Mouse (Mus musculus) forebrain, embryonic 14.5 days (tissue): Measurements from ENCODE around the gene Hspa12b. TPM values are rescaled to one million over a fixed set of nuclear protein-coding genes. Genes with fewer than 3 reads are reported as not detected.

Experiments used
- ATAC-seq: fragments of 200-750 bp; cut with Nextera tagmentation; 2 replicates; pipeline ENCODE4 v1.8.0; 2017; ENCODE audit warnings: mild to moderate bottlenecking, moderate library complexity
- DNase-seq: peaks from one replicate; pipeline ENCODE4 v3.0.0-alpha.2; 2015; ENCODE audit warnings: low spot score
- H3K27ac ChIP-seq: fragments of 300-500 bp; sonication (generic); 2 replicates; pipeline ENCODE4 v1.5.1; 2014; ENCODE audit warnings: low read depth, mild to moderate bottlenecking, control low read depth, low read length, moderate library complexity
- H3K27me3 ChIP-seq: fragments of 300-500 bp; sonication (generic); replicated peaks from 2 replicates; pipeline ENCODE4 v1.6.1; 2014; ENCODE audit warnings: low read length, control low read depth, mixed read lengths; ENCODE audit not compliant: control insufficient read depth, insufficient read depth
- H3K36me3 ChIP-seq: fragments of 300-500 bp; sonication (generic); 2 replicates; pipeline ENCODE4 v1.6.1; 2014; ENCODE audit warnings: low read length, control low read depth; ENCODE audit not compliant: control insufficient read depth, insufficient read depth
- H3K4me1 ChIP-seq: fragments of 300-500 bp; sonication (generic); 2 replicates; pipeline ENCODE4 v1.6.1; 2014; ENCODE audit warnings: antibody characterized with exemption, low read length, control low read depth; ENCODE audit not compliant: control insufficient read depth, insufficient read depth
- H3K4me2 ChIP-seq: fragments of 300-500 bp; sonication (generic); 2 replicates; pipeline ENCODE4 v1.6.1; 2014; ENCODE audit warnings: mild to moderate bottlenecking, control low read depth, low read length
- H3K4me3 ChIP-seq: fragments of 300-500 bp; sonication (generic); 2 replicates; pipeline ENCODE4 v1.5.1; 2014; ENCODE audit warnings: low read depth, low read length, control low read depth
- H3K9ac ChIP-seq: fragments of 300-500 bp; sonication (generic); 2 replicates; pipeline ENCODE4 v1.6.1; 2014; ENCODE audit warnings: mild to moderate bottlenecking, low read length, control low read depth, moderate library complexity
- H3K9me3 ChIP-seq: fragments of 300-500 bp; sonication (generic); replicated peaks from 2 replicates; pipeline ENCODE4 v1.6.1; 2016; ENCODE audit warnings: low read length, control low read depth, mixed read lengths; ENCODE audit not compliant: control insufficient read depth
- WGBS: fragments of 180-500 bp; shearing (Covaris S2); extraction: QIAGEN DNeasy Blood & Tissue Kit; methylation state at CpG from one replicate; pipeline ENCODE4 v1.1.7; 2014; 5-methylcytosine and 5-hydroxymethylcytosine counted together
- polyA plus RNA-seq: library from polyadenylated mRNA; unstranded; fragments of >200 nt; fragmentation: Nextera tagmentation; extraction: Ambion mirVana; gene quantifications from 2 replicates; pipeline ENCODE4 v1.2.1, GENCODE M21; 2014

Hspa12b gene
- polyA plus RNA-seq, 1 experiment from 2014 or later: 1.6 TPM

- peaks cover 7% of the 10 kb centered on the region; the same call in 1 of the 2 replicates for H3K36me3 ChIP-seq
- peaks cover 12% of the 10 kb centered on the region; the same call in 1 of the 2 replicates for H3K4me1 ChIP-seq
- 27% methylated on average over 9 of the region's 9 CpGs for WGBS
- H3K9me3 ChIP-seq: no peaks in the 10 kb centered on the region
- H3K4me3 ChIP-seq: no peak overlapping the region
- H3K4me2 ChIP-seq: no peak overlapping the region
- H3K27ac ChIP-seq: no peak overlapping the region
- DNase-seq (no peak), ATAC-seq (no peak)
- peaks cover 12% of the 10 kb centered on the region for H3K27me3 ChIP-seq
- H3K9ac ChIP-seq: no peak overlapping the region; the same call in 1 of the 2 replicates
Observed at GRCm38 (mm10) chr2:131170936-131171335, 43.9 kb downstream of the Hspa12b start.

DNA sequence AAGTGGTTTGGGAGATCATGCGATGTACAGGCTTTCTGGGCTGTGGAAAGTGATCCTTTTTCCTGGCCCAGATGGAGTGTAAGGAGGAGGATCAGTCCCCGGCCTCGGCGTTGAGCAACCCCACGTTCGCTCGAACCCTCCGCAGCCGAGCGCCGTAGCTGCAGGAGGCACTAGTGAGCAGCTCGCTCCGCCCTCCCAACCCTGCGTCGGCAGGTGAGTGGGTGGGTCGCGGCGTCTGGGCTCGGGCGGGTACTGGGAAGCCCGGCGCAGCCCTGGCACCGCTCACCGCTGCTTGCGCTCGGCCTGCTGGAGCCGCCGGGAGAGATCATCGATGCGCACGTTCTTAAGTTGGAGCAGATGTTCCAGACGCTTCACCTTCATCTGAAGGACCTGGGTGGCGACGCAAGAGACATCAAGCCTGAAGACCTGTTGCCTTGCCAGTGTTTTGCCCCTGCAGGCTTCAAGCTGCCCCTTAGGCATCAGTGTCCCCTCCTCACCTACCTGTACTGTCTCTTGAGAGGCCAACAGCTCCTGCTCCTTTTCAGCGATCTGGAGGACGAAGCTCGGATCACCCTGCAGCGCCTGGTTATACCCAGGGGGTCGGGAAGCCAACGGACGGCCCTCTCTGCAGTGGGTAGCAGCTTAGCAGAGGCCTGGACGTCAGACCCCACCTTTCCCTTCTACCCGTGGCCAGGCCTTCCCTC, 44.5 kb downstream of the Hspa12b start:
- peaks cover 15% of the 10 kb centered on the region for H3K4me1 ChIP-seq
- H3K9ac ChIP-seq: no peak overlapping the region; the same call in 1 of the 2 replicates
- ATAC-seq (no peak), DNase-seq (no peak)
- H3K9me3 ChIP-seq: no peaks in the 10 kb centered on the region
- H3K36me3 ChIP-seq: peaks cover 9% of the 10 kb centered on the region
- no peak overlapping the region for H3K4me3 ChIP-seq
- 10% methylated on average over 43 of the region's 43 CpGs for WGBS
- H3K27ac ChIP-seq: no peak overlapping the region
- H3K27me3 ChIP-seq: peaks cover 12% of the 10 kb centered on the region
- no peak overlapping the region for H3K4me2 ChIP-seq

- ATAC-seq: no peak
- no peak for DNase-seq
- no peaks in the 10 kb centered on the region for H3K9me3 ChIP-seq
- no peak overlapping the region for H3K27ac ChIP-seq
- H3K9ac ChIP-seq: no peak overlapping the region
- WGBS: 46% methylated on average over 9 of the region's 9 CpGs
- peaks cover 23% of the 10 kb centered on the region for H3K4me1 ChIP-seq
- H3K27me3 ChIP-seq: peaks cover 12% of the 10 kb centered on the region
- no peak overlapping the region for H3K4me2 ChIP-seq
- no peak overlapping the region for H3K4me3 ChIP-seq
- H3K36me3 ChIP-seq: peaks cover 17% of the 10 kb centered on the region
Observed at GRCm38 (mm10) chr2:131172322-131172721, 45.2 kb downstream of the Hspa12b start.

GRCm38 (mm10) chr2:131174700-131175099, 47.6 kb downstream of the Hspa12b start:
- Histone ChIP-seq H3K4me2 (peak overlapping the region; percentile 75), H3K4me3 (peak overlapping the region; percentile 35), H3K9me3 (no peaks in the 10 kb centered on the region), H3K27me3 (peaks cover 12% of the 10 kb centered on the region), H3K4me1 (peaks cover 36% of the 10 kb centered on the region), H3K36me3 (peaks cover 17% of the 10 kb centered on the region), H3K9ac (0 out of 2 replicates have a peak overlapping the region, but pooled peaks have one; percentile 17), H3K27ac (no peak overlapping the region)
- WGBS: 8% methylated on average over 11 of the region's 11 CpGs
- DNase-seq (peak; percentile 96), ATAC-seq (peak; percentile 69)

DNA sequence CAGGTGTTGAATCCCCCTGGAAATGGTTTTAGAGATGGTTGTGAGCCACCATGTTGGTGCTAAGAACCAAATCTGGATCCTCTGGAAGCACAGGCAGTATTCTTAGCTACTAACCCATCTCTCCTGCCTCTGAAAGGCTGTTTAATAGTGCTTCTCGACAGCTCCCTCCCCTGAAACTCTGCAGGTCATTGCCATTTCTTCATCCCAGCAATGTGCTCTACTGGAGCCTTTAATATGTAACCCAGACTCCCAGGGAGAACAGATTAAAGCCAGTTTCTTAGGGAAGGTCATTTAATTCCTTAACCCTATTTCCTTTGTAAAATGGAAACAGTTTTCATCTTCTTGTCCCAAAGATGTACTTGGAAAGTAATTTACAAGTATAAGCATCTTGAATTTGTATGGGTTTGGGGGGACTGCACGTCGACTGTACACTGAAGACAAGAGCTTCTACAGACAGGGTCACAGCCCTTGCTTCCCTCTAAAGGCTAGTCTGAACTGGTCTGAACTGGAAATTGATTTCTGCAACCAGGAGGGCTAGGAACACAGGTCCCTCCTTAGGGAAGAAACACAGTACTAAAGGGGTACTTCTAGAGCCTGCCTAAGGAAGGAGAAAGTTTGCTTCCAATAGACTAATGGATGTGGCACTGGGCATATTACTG, 48.3 kb downstream of the Hspa12b start:
- peaks cover 36% of the 10 kb centered on the region for H3K4me1 ChIP-seq
- H3K36me3 ChIP-seq: peaks cover 17% of the 10 kb centered on the region
- no peak overlapping the region for H3K4me2 ChIP-seq
- 69% methylated on average over 3 of the region's 3 CpGs for WGBS
- no peak for DNase-seq
- ATAC-seq: no peak
- peaks cover 12% of the 10 kb centered on the region for H3K27me3 ChIP-seq
- H3K9ac ChIP-seq: no peak overlapping the region
- H3K4me3 ChIP-seq: no peak overlapping the region
- H3K27ac ChIP-seq: no peak overlapping the region
- no peaks in the 10 kb centered on the region for H3K9me3 ChIP-seq

- no peak for ATAC-seq
- Histone ChIP-seq H3K9ac (no peak overlapping the region), H3K4me1 (peaks cover 36% of the 10 kb centered on the region), H3K9me3 (no peaks in the 10 kb centered on the region), H3K27ac (no peak overlapping the region), H3K27me3 (peaks cover 12% of the 10 kb centered on the region), H3K4me2 (no peak overlapping the region), H3K36me3 (peaks cover 14% of the 10 kb centered on the region), H3K4me3 (no peak overlapping the region)
- no peak for DNase-seq
- WGBS: 88% methylated on average over 1 of the region's 1 CpGs
Observed at GRCm38 (mm10) chr2:131175945-131176309, 48.8 kb downstream of the Hspa12b start.

DNA sequence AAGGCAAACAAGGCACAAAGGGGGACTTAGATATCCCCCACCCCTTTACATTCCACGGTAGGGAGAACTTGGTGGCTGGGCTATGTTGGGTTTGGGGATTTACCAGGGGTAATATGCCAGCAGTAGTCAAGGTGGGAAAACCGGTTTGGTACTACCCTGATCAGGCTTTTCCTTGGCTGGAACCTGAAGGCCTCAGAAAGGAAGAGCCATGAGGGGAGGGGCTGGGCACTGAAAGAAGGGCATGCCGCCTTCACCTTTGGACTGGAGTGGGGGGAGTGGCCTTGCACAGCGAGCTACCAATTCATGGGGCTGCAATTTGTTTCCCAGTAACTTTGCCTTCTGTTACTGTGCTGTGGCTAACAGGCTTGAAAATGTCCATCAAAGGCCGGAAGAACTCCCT, 49.4 kb downstream of the Hspa12b start:
- Histone ChIP-seq H3K4me1 (peaks cover 36% of the 10 kb centered on the region), H3K9ac (no peak overlapping the region; the same call in 1 of the 2 replicates), H3K4me3 (0 out of 2 replicates have a peak overlapping the region, but pooled peaks have one; percentile 10), H3K27ac (no peak overlapping the region), H3K4me2 (peak overlapping the region; percentile 69; the same call in 1 of the 2 replicates), H3K9me3 (no peaks in the 10 kb centered on the region), H3K27me3 (peaks cover 11% of the 10 kb centered on the region), H3K36me3 (peaks cover 14% of the 10 kb centered on the region)
- DNase-seq: no peak
- no peak for ATAC-seq
- WGBS: 67% methylated on average over 5 of the region's 5 CpGs

- Histone ChIP-seq H3K4me3 (peak overlapping the region; percentile 91), H3K9ac (peak overlapping the region; percentile 51), H3K36me3 (peaks cover 11% of the 10 kb centered on the region), H3K4me2 (peak overlapping the region; percentile 69), H3K27ac (no peak overlapping the region), H3K27me3 (no peaks in the 10 kb centered on the region), H3K4me1 (peaks cover 36% of the 10 kb centered on the region), H3K9me3 (no peaks in the 10 kb centered on the region)
- DNase-seq (no peak), ATAC-seq (no peak)
- 88% methylated on average over 9 of the region's 9 CpGs for WGBS
Observed at GRCm38 (mm10) chr2:131177932-131178331, 50.9 kb downstream of the Hspa12b start.

DNA sequence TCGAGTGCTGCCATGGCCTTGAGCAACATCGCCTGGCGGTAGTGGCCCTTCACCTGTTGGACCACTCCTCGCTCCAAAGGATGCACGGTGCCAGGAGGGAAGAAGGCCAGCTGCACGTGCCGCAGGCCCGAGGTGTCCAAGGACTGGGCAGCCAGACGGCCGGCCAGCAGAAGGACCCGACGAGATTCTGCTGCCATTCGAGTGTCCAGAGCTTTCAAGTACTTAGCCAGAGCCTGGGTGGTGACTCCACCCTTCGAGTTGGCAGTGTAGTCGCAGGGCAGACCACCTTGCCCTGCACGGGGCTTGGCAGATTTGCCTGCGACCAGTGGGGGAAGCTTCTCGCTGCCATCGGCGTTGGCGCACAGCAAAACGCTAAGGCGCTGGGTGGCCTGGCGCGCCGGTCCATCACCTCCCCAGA, 51.8 kb downstream of the Hspa12b start:
- Histone ChIP-seq H3K4me1 (peaks cover 36% of the 10 kb centered on the region), H3K36me3 (peaks cover 11% of the 10 kb centered on the region), H3K27ac (peak overlapping the region; percentile 96), H3K9ac (peak overlapping the region; percentile 96), H3K4me3 (peak overlapping the region; percentile 91), H3K9me3 (no peaks in the 10 kb centered on the region), H3K27me3 (no peaks in the 10 kb centered on the region), H3K4me2 (peak overlapping the region; percentile 69)
- ATAC-seq (0 out of 2 replicates have a peak, but pooled peaks have one; percentile 1), DNase-seq (peak; percentile 32)
- 24% methylated on average over 26 of the region's 26 CpGs for WGBS
